Mouse (Mus musculus): ENCODE data around the gene Setd7. TPM values are rescaled to one million over a fixed set of nuclear protein-coding genes. Genes with fewer than 3 reads are reported as not detected.
"Not testable (repeated sequence)": the region's sequence is repeated elsewhere in the genome, so short reads cannot be mapped to it uniquely, and the experiment has no call there.

Setd7 gene
- polyA plus RNA-seq, 1 experiment from 2014 or later = 1.0 TPM

GRCm38 (mm10) chr3:51583574-51584391 is 23.1 kb upstream of the Setd7 start:
- 28% methylated on average over 18 of the region's 18 CpGs for whole genome bisulfite sequencing (ENCODE audit: insufficient replicate concordance)
- ATAC-seq = no peak
- no peak overlapping the region for H3K9ac ChIP-seq

GRCm38 (mm10) chr3:51579243-51579642 is 18.6 kb upstream of the Setd7 start:
- not testable (repeated sequence) for ATAC-seq; H3K9me3 ChIP-seq (replicated peaks); H3K36me3 ChIP-seq; H3K4me3 ChIP-seq; H3K27me3 ChIP-seq (replicated peaks); H3K27ac ChIP-seq; H3K9ac ChIP-seq; H3K4me1 ChIP-seq; H3K4me2 ChIP-seq
- WGBS (ENCODE audit: insufficient replicate concordance) = 68% methylated on average over 4 of the region's 4 CpGs

More at GRCm38 (mm10) chr3:51583574-51584391, 23.1 kb upstream of the Setd7 start:
- H3K4me3 ChIP-seq = no peak overlapping the region
- H3K4me1 ChIP-seq = no peaks in the 10 kb centered on the region
- no peak overlapping the region for H3K27ac ChIP-seq
- no peaks in the 10 kb centered on the region for H3K27me3 ChIP-seq (replicated peaks)
- no peaks in the 10 kb centered on the region for H3K9me3 ChIP-seq (replicated peaks)
- no peaks in the 10 kb centered on the region for H3K36me3 ChIP-seq
- H3K4me2 ChIP-seq = no peak overlapping the region

- Histone ChIP-seq H3K4me3 (no peak overlapping the region), H3K4me2 (no peak overlapping the region), H3K27me3 (replicated peaks) (no peaks in the 10 kb centered on the region), H3K36me3 (no peaks in the 10 kb centered on the region), H3K4me1 (0 out of 2 replicates have a peak, but pooled peaks cover 4% of the 10 kb centered on the region), H3K27ac (no peak overlapping the region), H3K9me3 (replicated peaks) (no peaks in the 10 kb centered on the region), H3K9ac (no peak overlapping the region)
- no peak for ATAC-seq
- 59% methylated on average over 12 of the region's 12 CpGs for WGBS (ENCODE audit: insufficient replicate concordance)
Observed at GRCm38 (mm10) chr3:51577816-51578749, 17.4 kb upstream of the Setd7 start.

GRCm38 (mm10) chr3:51577359-51577758 is 16.7 kb upstream of the Setd7 start:
- 73% methylated on average over 11 of the region's 11 CpGs for WGBS (ENCODE audit: insufficient replicate concordance)
- Histone ChIP-seq H3K9me3 (replicated peaks) (no peaks in the 10 kb centered on the region), H3K27me3 (replicated peaks) (no peaks in the 10 kb centered on the region), H3K9ac (no peak overlapping the region), H3K4me3 (no peak overlapping the region), H3K27ac (no peak overlapping the region), H3K36me3 (no peaks in the 10 kb centered on the region), H3K4me2 (no peak overlapping the region), H3K4me1 (0 out of 2 replicates have a peak, but pooled peaks cover 4% of the 10 kb centered on the region)
- no peak for ATAC-seq

- Histone ChIP-seq H3K36me3 (no peaks in the 10 kb centered on the region), H3K4me1 (0 out of 2 replicates have a peak, but pooled peaks cover 4% of the 10 kb centered on the region), H3K4me3 (no peak overlapping the region), H3K9ac (no peak overlapping the region), H3K4me2 (no peak overlapping the region), H3K27me3 (replicated peaks) (no peaks in the 10 kb centered on the region), H3K27ac (no peak overlapping the region), H3K9me3 (replicated peaks) (no peaks in the 10 kb centered on the region)
- WGBS (ENCODE audit: insufficient replicate concordance) = 72% methylated on average over 9 of the region's 9 CpGs
- ATAC-seq = no peak
Observed at GRCm38 (mm10) chr3:51573915-51574314, 13.2 kb upstream of the Setd7 start.

GRCm38 (mm10) chr3:51570200-51570599 is 9.5 kb upstream of the Setd7 start:
- Histone ChIP-seq H3K27ac (no peak overlapping the region), H3K9me3 (replicated peaks) (no peaks in the 10 kb centered on the region), H3K4me2 (no peak overlapping the region), H3K9ac (no peak overlapping the region), H3K27me3 (replicated peaks) (no peaks in the 10 kb centered on the region), H3K4me3 (no peak overlapping the region), H3K4me1 (no peaks in the 10 kb centered on the region), H3K36me3 (no peaks in the 10 kb centered on the region)
- WGBS (ENCODE audit: insufficient replicate concordance) = 76% methylated on average over 4 of the region's 4 CpGs
- no peak for ATAC-seq

- Histone ChIP-seq H3K9me3 (replicated peaks) (no peaks in the 10 kb centered on the region), H3K9ac (no peak overlapping the region), H3K4me3 (no peak overlapping the region), H3K4me1 (peaks cover 27% of the 10 kb centered on the region), H3K27me3 (replicated peaks) (peaks cover 13% of the 10 kb centered on the region), H3K36me3 (peaks cover 5% of the 10 kb centered on the region; the same call in 1 of the 2 replicates), H3K27ac (no peak overlapping the region), H3K4me2 (peak overlapping the region; percentile 98)
- 66% methylated on average over 6 of the region's 6 CpGs for WGBS (ENCODE audit: insufficient replicate concordance)
- no peak for ATAC-seq
Observed at GRCm38 (mm10) chr3:51561993-51562385, 1.3 kb upstream of the Setd7 start.

GRCm38 (mm10) chr3:51561109-51561992 is 672 bp upstream of the Setd7 start:
- H3K4me1 ChIP-seq = peaks cover 27% of the 10 kb centered on the region
- H3K4me2 ChIP-seq = peak overlapping the region; percentile 98
- ATAC-seq = peak; percentile 33
- 7% methylated on average over 32 of the region's 32 CpGs for WGBS (ENCODE audit: insufficient replicate concordance)
- no peaks in the 10 kb centered on the region for H3K9me3 ChIP-seq (replicated peaks)
- H3K9ac ChIP-seq = peak overlapping the region; percentile 83
- peaks cover 13% of the 10 kb centered on the region for H3K27me3 ChIP-seq (replicated peaks)
- H3K36me3 ChIP-seq = peaks cover 6% of the 10 kb centered on the region; the same call in 1 of the 2 replicates
- H3K27ac ChIP-seq = peak overlapping the region; percentile 81
- H3K4me3 ChIP-seq = peak overlapping the region; percentile 77

GRCm38 (mm10) chr3:51559594-51560450 is 857 bp downstream of the Setd7 start:
- peaks cover 34% of the 10 kb centered on the region for H3K4me1 ChIP-seq
- no peaks in the 10 kb centered on the region for H3K9me3 ChIP-seq (replicated peaks)
- peaks cover 13% of the 10 kb centered on the region for H3K27me3 ChIP-seq (replicated peaks)
- peak overlapping the region; percentile 83 for H3K9ac ChIP-seq
- WGBS (ENCODE audit: insufficient replicate concordance) = under 1% methylated on average over 73 of the region's 80 CpGs
- peaks cover 6% of the 10 kb centered on the region; the same call in 1 of the 2 replicates for H3K36me3 ChIP-seq
- H3K27ac ChIP-seq = peak overlapping the region; percentile 81
- peak; percentile 70 for ATAC-seq
- peak overlapping the region; percentile 98 for H3K4me2 ChIP-seq
- peak overlapping the region; percentile 77 for H3K4me3 ChIP-seq

GRCm38 (mm10) chr3:51555583-51555982 is 5.1 kb downstream of the Setd7 start:
- Histone ChIP-seq H3K4me2 (no peak overlapping the region), H3K4me1 (peaks cover 46% of the 10 kb centered on the region), H3K27ac (no peak overlapping the region), H3K4me3 (no peak overlapping the region), H3K9ac (no peak overlapping the region), H3K36me3 (peaks cover 6% of the 10 kb centered on the region; the same call in 1 of the 2 replicates), H3K27me3 (replicated peaks) (no peaks in the 10 kb centered on the region), H3K9me3 (replicated peaks) (no peaks in the 10 kb centered on the region)
- 81% methylated on average over 8 of the region's 8 CpGs for WGBS (ENCODE audit: insufficient replicate concordance)
- ATAC-seq = no peak
